Mouse (Mus musculus) limb, embryonic 10.5 days (tissue): ENCODE data around the gene Dennd5b. TPM values are rescaled to one million over a fixed set of nuclear protein-coding genes. Genes with fewer than 3 reads are reported as not detected.
A peak's percentile ranks its signal among the peaks of the same experiment; 100 is the strongest.
"Not testable (repeated sequence)": the region's sequence is repeated elsewhere in the genome, so short reads cannot be mapped to it uniquely, and the experiment has no call there.

ENCODE experiments used
- DNase-seq: peaks from one replicate; pipeline ENCODE4 v3.0.0-alpha.2; 2017; ENCODE audit warnings: low spot score
- H3K27ac ChIP-seq: fragments of 300-500 bp; sonication (generic); 2 replicates; pipeline ENCODE4 v1.5.1; 2016; ENCODE audit warnings: mild to moderate bottlenecking
- H3K27me3 ChIP-seq: fragments of 300-500 bp; sonication (generic); 2 replicates; pipeline ENCODE4 v1.6.1; 2016; ENCODE audit warnings: low read depth, mild to moderate bottlenecking; ENCODE audit not compliant: poor library complexity, severe bottlenecking
- H3K36me3 ChIP-seq: fragments of 300-500 bp; sonication (generic); 2 replicates; pipeline ENCODE4 v1.6.1; 2016; ENCODE audit warnings: mild to moderate bottlenecking, moderate library complexity
- H3K4me1 ChIP-seq: fragments of 300-500 bp; sonication (generic); 2 replicates; pipeline ENCODE4 v1.6.1; 2016
- H3K4me3 ChIP-seq: fragments of 300-500 bp; sonication (generic); 2 replicates; pipeline ENCODE4 v1.5.1; 2016; ENCODE audit warnings: mild to moderate bottlenecking, moderate library complexity
- H3K9me3 ChIP-seq: fragments of 300-500 bp; sonication (generic); replicated peaks from 2 replicates; pipeline ENCODE4 v1.6.1; 2016; ENCODE audit warnings: mild to moderate bottlenecking
- WGBS: fragments of 180-500 bp; shearing (Covaris S2); methylation state at CpG from one replicate; pipeline ENCODE4 v1.1.7; 2016; 5-methylcytosine and 5-hydroxymethylcytosine counted together
- polyA plus RNA-seq: library from polyadenylated mRNA; unstranded; fragments of >200 nt; fragmentation: Nextera tagmentation; extraction: Ambion mirVana; gene quantifications from 2 replicates; pipeline ENCODE4 v1.2.1, GENCODE M21; 2016

Gene Dennd5b
- polyA plus RNA-seq, 1 experiment from 2014 or later, result 8.7 TPM

GRCm38 (mm10) chr6:149129870-149130269 is 28.4 kb upstream of the Dennd5b start, which contains the start of gene Gm10203:
Gene Gm10203 (plus strand): TSS chr6:149130170.
- not testable (repeated sequence) for H3K4me1 ChIP-seq, H3K27ac ChIP-seq, H3K27me3 ChIP-seq, H3K9me3 ChIP-seq, DNase-seq, H3K36me3 ChIP-seq, H3K4me3 ChIP-seq
- 88% methylated on average over 8 of the region's 8 CpGs for WGBS

- Histone ChIP-seq H3K27me3 (no peaks in the 10 kb centered on the region), H3K4me1 (no peaks in the 10 kb centered on the region), H3K36me3 (no peaks in the 10 kb centered on the region), H3K4me3 (no peak overlapping the region), H3K9me3 (no peaks in the 10 kb centered on the region), H3K27ac (no peak overlapping the region)
- DNase-seq, result peak; percentile 42
- WGBS, result 66% methylated on average over 4 of the region's 4 CpGs
These were observed 25.2 kb upstream of the Dennd5b start for GRCm38 (mm10) chr6:149126675-149127074.

- Histone ChIP-seq H3K4me3 (no peak overlapping the region), H3K4me1 (no peaks in the 10 kb centered on the region), H3K36me3 (no peaks in the 10 kb centered on the region), H3K9me3 (no peaks in the 10 kb centered on the region), H3K27ac (no peak overlapping the region), H3K27me3 (no peaks in the 10 kb centered on the region)
- 85% methylated on average over 3 of the region's 3 CpGs for WGBS
- DNase-seq, result no peak
These were observed 21.6 kb upstream of the Dennd5b start for GRCm38 (mm10) chr6:149123042-149123441.

GRCm38 (mm10) chr6:149119853-149120252 is 18.4 kb upstream of the Dennd5b start:
- H3K36me3 ChIP-seq, result no peaks in the 10 kb centered on the region
- no peak for DNase-seq
- no peaks in the 10 kb centered on the region for H3K9me3 ChIP-seq
- H3K27me3 ChIP-seq, result no peaks in the 10 kb centered on the region
- no peak overlapping the region for H3K4me3 ChIP-seq
- 43% methylated on average over 2 of the region's 2 CpGs for WGBS
- no peaks in the 10 kb centered on the region for H3K4me1 ChIP-seq
- no peak overlapping the region for H3K27ac ChIP-seq

- H3K27ac ChIP-seq, result no peak overlapping the region
- H3K4me1 ChIP-seq, result no peaks in the 10 kb centered on the region
- H3K27me3 ChIP-seq, result no peaks in the 10 kb centered on the region
- no peaks in the 10 kb centered on the region for H3K36me3 ChIP-seq
- H3K4me3 ChIP-seq, result no peak overlapping the region
- 72% methylated on average over 2 of the region's 2 CpGs for WGBS
- DNase-seq, result no peak
- H3K9me3 ChIP-seq, result no peaks in the 10 kb centered on the region
These were observed 17.5 kb upstream of the Dennd5b start for GRCm38 (mm10) chr6:149118935-149119334.

- Histone ChIP-seq H3K9me3 (no peaks in the 10 kb centered on the region), H3K27me3 (no peaks in the 10 kb centered on the region), H3K4me3 (no peak overlapping the region), H3K36me3 (no peaks in the 10 kb centered on the region), H3K4me1 (no peaks in the 10 kb centered on the region), H3K27ac (no peak overlapping the region)
- no peak for DNase-seq
These were observed 15.5 kb upstream of the Dennd5b start for GRCm38 (mm10) chr6:149116992-149117391.

- no peak for DNase-seq
- 81% methylated on average over 2 of the region's 2 CpGs for WGBS
- H3K27me3 ChIP-seq, result no peaks in the 10 kb centered on the region
These were observed 7.4 kb upstream of the Dennd5b start for GRCm38 (mm10) chr6:149108909-149109308.

GRCm38 (mm10) chr6:149107615-149108014 is 6.1 kb upstream of the Dennd5b start:
- Histone ChIP-seq H3K9me3 (no peaks in the 10 kb centered on the region), H3K4me1 (no peaks in the 10 kb centered on the region), H3K27me3 (no peaks in the 10 kb centered on the region), H3K4me3 (no peak overlapping the region), H3K36me3 (no peaks in the 10 kb centered on the region), H3K27ac (no peak overlapping the region)
- WGBS, result 86% methylated on average over 3 of the region's 3 CpGs
- no peak for DNase-seq

More at GRCm38 (mm10) chr6:149108909-149109308, 7.4 kb upstream of the Dennd5b start:
- Histone ChIP-seq H3K27ac (no peak overlapping the region), H3K36me3 (no peaks in the 10 kb centered on the region), H3K4me1 (no peaks in the 10 kb centered on the region), H3K9me3 (no peaks in the 10 kb centered on the region), H3K4me3 (no peak overlapping the region)

GRCm38 (mm10) chr6:149103451-149103850 is 2.0 kb upstream of the Dennd5b start:
- H3K9me3 ChIP-seq, result no peaks in the 10 kb centered on the region
- no peaks in the 10 kb centered on the region for H3K36me3 ChIP-seq
- H3K4me3 ChIP-seq, result no peak overlapping the region
- H3K27ac ChIP-seq, result no peak overlapping the region
- H3K4me1 ChIP-seq, result peaks cover 5% of the 10 kb centered on the region; the same call in 1 of the 2 replicates
- DNase-seq, result no peak
- 88% methylated on average over 1 of the region's 1 CpGs for WGBS
- H3K27me3 ChIP-seq, result no peaks in the 10 kb centered on the region

GRCm38 (mm10) chr6:149101943-149102243 is 413 bp upstream of the Dennd5b start:
- DNase-seq, result no peak
- 15% methylated on average over 7 of the region's 7 CpGs for WGBS
- Histone ChIP-seq H3K9me3 (no peaks in the 10 kb centered on the region), H3K27ac (peak overlapping the region; percentile 93), H3K27me3 (no peaks in the 10 kb centered on the region), H3K36me3 (no peaks in the 10 kb centered on the region), H3K4me1 (peaks cover 5% of the 10 kb centered on the region; the same call in 1 of the 2 replicates), H3K4me3 (peak overlapping the region; percentile 83)

GRCm38 (mm10) chr6:149100174-149101075 is 1.1 kb downstream of the Dennd5b start:
- Histone ChIP-seq H3K27me3 (no peaks in the 10 kb centered on the region), H3K9me3 (no peaks in the 10 kb centered on the region), H3K27ac (peak overlapping the region; percentile 93), H3K4me3 (peak overlapping the region; percentile 83), H3K36me3 (no peaks in the 10 kb centered on the region), H3K4me1 (peaks cover 9% of the 10 kb centered on the region; the same call in 1 of the 2 replicates)
- DNase-seq, result peak; percentile 79
- WGBS, result 2% methylated on average over 52 of the region's 52 CpGs

- Histone ChIP-seq H3K9me3 (no peaks in the 10 kb centered on the region), H3K4me3 (no peak overlapping the region), H3K27me3 (no peaks in the 10 kb centered on the region), H3K36me3 (no peaks in the 10 kb centered on the region), H3K4me1 (peaks cover 9% of the 10 kb centered on the region; the same call in 1 of the 2 replicates), H3K27ac (no peak overlapping the region)
- DNase-seq, result no peak
These were observed 2.5 kb downstream of the Dennd5b start for GRCm38 (mm10) chr6:149098993-149099392.

- DNase-seq, result no peak
- H3K27me3 ChIP-seq, result no peaks in the 10 kb centered on the region
- H3K4me1 ChIP-seq, result peaks cover 9% of the 10 kb centered on the region; the same call in 1 of the 2 replicates
- no peaks in the 10 kb centered on the region for H3K36me3 ChIP-seq
- no peak overlapping the region for H3K4me3 ChIP-seq
- no peak overlapping the region for H3K27ac ChIP-seq
- H3K9me3 ChIP-seq, result no peaks in the 10 kb centered on the region
- 96% methylated on average over 1 of the region's 1 CpGs for WGBS
These were observed 4.2 kb downstream of the Dennd5b start for GRCm38 (mm10) chr6:149097276-149097675.
